Mouse (Mus musculus): ENCODE measurements at regions not wholly inside any gene's neighbourhood (a gene's known extent, or its start where the extent isn't known, plus 50 kb on each side); places are given as distances from the start of the nearest gene placed in this dataset.

GRCm38 (mm10) chr15:62693671-62694070, 1151.3 kb downstream of the Gsdmc2 start:
- TF ChIP-seq POLR2A (IDR thresholded peaks at IDR 0.05; ENCODE audit: borderline replicate concordance, insufficient read depth, low read length) (no peak), CTCF (IDR thresholded peaks at IDR 0.05; ENCODE audit: borderline replicate concordance, insufficient read depth, low read depth, low read length) (no peak)

Data from cerebellum, adult 2 months (tissue).